Comparison of ENCODE assay signal across 8 mouse cellular contexts in the genomic region with DNA sequence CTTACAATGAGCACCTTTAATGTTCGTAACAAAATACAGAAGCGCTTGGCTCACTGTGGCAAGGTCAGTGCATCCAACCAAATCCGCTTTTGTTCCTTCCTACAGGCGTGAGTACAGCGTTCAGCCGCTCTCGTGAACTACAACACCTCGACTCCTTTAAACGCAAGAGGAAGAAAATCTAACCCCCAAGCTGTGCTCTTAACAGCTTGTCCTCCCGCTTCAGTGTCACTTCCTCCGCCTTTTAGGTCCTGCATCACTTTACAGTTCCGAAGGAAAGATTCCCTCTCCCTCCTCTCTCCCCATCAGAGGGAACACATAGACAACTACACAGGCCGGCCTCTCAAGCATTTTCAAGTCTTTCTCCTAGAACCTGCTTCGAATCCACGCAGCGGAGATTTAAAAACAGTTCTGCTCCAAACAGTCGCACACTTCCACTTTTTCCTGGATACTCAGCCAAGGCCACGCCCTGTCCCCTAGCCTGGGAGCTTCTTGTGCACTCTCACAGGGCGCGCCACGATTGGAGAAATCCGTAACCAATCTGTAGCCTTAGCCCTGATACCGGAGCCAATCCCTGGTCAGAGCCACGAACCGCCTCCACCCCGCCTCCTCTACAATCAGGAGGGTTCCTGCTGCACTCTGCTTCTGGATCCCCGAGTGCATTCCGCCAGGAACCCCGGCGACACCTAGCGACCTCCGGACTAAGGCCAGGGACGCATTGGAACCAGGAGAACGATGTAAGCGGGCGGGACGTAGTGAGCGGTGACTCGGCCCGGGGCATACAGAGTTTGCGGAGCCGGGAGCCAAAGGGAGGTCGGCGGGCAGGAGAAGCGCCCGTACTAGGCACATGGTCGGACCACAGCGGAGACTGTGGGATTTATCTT. TPM values are rescaled to one million over a fixed set of nuclear protein-coding genes. Genes with fewer than 3 reads are reported as not detected.
A peak's percentile ranks its signal among the peaks of the same experiment; 100 is the strongest.
DNase-seq lines count a peak whose midpoint lies in the region; ATAC-seq and TF ChIP-seq lines count a peak whose summit lies in the region.

Gene Kyat3 (plus strand): TSS at position 610 of the 881 bp plus-strand sequence.

- no peak within 1 kb of the TSS for H3K27ac ChIP-seq in forebrain, embryonic 15.5 days (replicated peaks)

- no peaks in the 10 kb centered on the region for H3K9me3 ChIP-seq in E14TG2a.4 (ENCODE audit: low read length)
- H3K9me3 ChIP-seq in forebrain, embryonic 15.5 days: no peaks in the 10 kb centered on the region

- no peak for TF ChIP-seq CTCF in E14TG2a.4 (conservative IDR thresholded peaks at IDR 0.05; ENCODE audit: low read length)
- TF ChIP-seq CTCF in lung, adult 2 months (IDR thresholded peaks at IDR 0.05; ENCODE audit: insufficient read depth, low read length): peak; percentile 16; the same call in 1 of the 2 replicates

- DNase-seq in cerebellum, adult 11-12 months: peak; percentile 88
- peak; percentile 96 for DNase-seq in heart, postnatal 25 days (ENCODE audit: low spot score)
- DNase-seq in layer of hippocampus, adult 18-20 months (ENCODE audit: low spot score in 2 of 2): peak; percentile 91 to 97
- DNase-seq in lung, adult 2 months: peak; percentile 90
- peak; percentile 84 to 85 for DNase-seq in thymus, adult 18-20 months

- peak within 1 kb of the TSS; percentile 82 for H3K4me2 ChIP-seq in forebrain, embryonic 15.5 days (replicated peaks)

- H3K4me3 ChIP-seq in E14TG2a.4 (replicated peaks; ENCODE audit: low read length): peak within 1 kb of the TSS; percentile 82
- peak within 1 kb of the TSS; percentile 55 for H3K4me3 ChIP-seq in forebrain, embryonic 15.5 days
- H3K4me3 ChIP-seq in lung, adult 2 months (replicated peaks; ENCODE audit: extremely low read depth, low read depth, low read length): peak within 1 kb of the TSS; percentile 78

- peak; percentile 100 for ATAC-seq in forebrain, embryonic 15.5 days (replicated peaks)
- ATAC-seq in neutrophil, adult 5-6 weeks (ENCODE audit: extremely low read depth, insufficient number of reproducible peaks, low FRiP score, poor library complexity, severe bottlenecking): peak; percentile 88

- H3K27me3 ChIP-seq in E14TG2a.4 (ENCODE audit: insufficient read depth, low read length): peaks cover 25% of the 10 kb centered on the region
- H3K27me3 ChIP-seq in forebrain, embryonic 15.5 days: peaks cover 13% of the 10 kb centered on the region; the same call in 1 of the 2 replicates

- H3K36me3 ChIP-seq in E14TG2a.4 (ENCODE audit: insufficient read depth, low read length): no peaks in the 10 kb centered on the region
- no peaks in the 10 kb centered on the region for H3K36me3 ChIP-seq in forebrain, embryonic 15.5 days

- peak within 1 kb of the TSS; percentile 50 for H3K9ac ChIP-seq in forebrain, embryonic 15.5 days (replicated peaks)

- H3K4me1 ChIP-seq in E14TG2a.4 (replicated peaks; ENCODE audit: low read depth, low read length): peaks cover 42% of the 10 kb centered on the region
- peaks cover 8% of the 10 kb centered on the region for H3K4me1 ChIP-seq in forebrain, embryonic 15.5 days
- H3K4me1 ChIP-seq in lung, adult 2 months (ENCODE audit: control insufficient read depth, insufficient read depth, low read length): no peaks in the 10 kb centered on the region; the same call in none of the 2 replicates

- intact Hi-C loops in heart, postnatal 25 days (cut with DNase I): loop anchor here (10.0 kb wide), 1 partner anchor 136 kb away; the partner anchor contains the start of gene Gbp3

- under 1% methylated on average over 48 of the region's 48 CpGs for WGBS in forebrain, embryonic 15.5 days
- WGBS in lung, adult 2 months: under 1% methylated on average over 48 of the region's 48 CpGs

- peak; percentile 83; the same call in 1 of the 2 replicates for TF ChIP-seq POLR2A in lung, adult 2 months (IDR thresholded peaks at IDR 0.05; ENCODE audit: borderline replicate concordance, extremely low read depth, low read depth, low read length)

RNA-seq across cellular contexts. Expression of gene Kyat3, which starts in this region (rescaled TPM):
- polyA plus RNA-seq in forebrain, embryonic 15.5 days (2015; fragmentation: Nextera tagmentation; extraction: Ambion mirVana): 5.2 and 5.3 TPM in 2 replicates
- total RNA-seq in heart, postnatal 25 days (2021): 10 to 100 TPM; 19.4 to 19.8 TPM
- total RNA-seq in layer of hippocampus, adult 18-20 months (2021): 1 to 10 TPM; 5.7 to 6.1 TPM
- polyA plus RNA-seq in lung, adult 2 months (2012; rRNA removed): 1.4 and 2.4 TPM in 2 replicates
- total RNA-seq in neutrophil, adult 5-6 weeks (2017): 5.0 and 6.6 TPM in 2 replicates
